Mouse (Mus musculus): Measurements from ENCODE around the gene Tmem135. TPM values are rescaled to one million over a fixed set of nuclear protein-coding genes. Genes with fewer than 3 reads are reported as not detected.

Gene Tmem135
- total and polyA plus RNA-seq, 3 experiments, result 18.0 to 31.0 (median 30.0) TPM

GRCm38 (mm10) chr7:89365135-89365880, 38.7 kb downstream of the Tmem135 start:
- H3K4me3 ChIP-seq (replicated peaks in 1 of 3; ENCODE audit: low read depth in 2 of 3, low read length in 2 of 3, poor library complexity in 1 of 3), result no peak overlapping the region
- no peak overlapping the region for H3K9ac ChIP-seq (ENCODE audit: insufficient read depth, low read depth)
- DNase-seq (ENCODE audit: extremely low read depth), result no peak
- no peak for TF ChIP-seq USF1 (IDR thresholded peaks at IDR 0.05; ENCODE audit: low read depth, low read length)
- no peak for TF ChIP-seq GABPA (IDR thresholded peaks at IDR 0.05; ENCODE audit: insufficient replicate concordance, low read depth, low read length)
- TF ChIP-seq JUND (conservative IDR thresholded peaks at IDR 0.05; ENCODE audit: low read depth, low read length), result no peak
- TF ChIP-seq CHD1 (IDR thresholded peaks at IDR 0.05; ENCODE audit: low read depth, low read length), result no peak
- no peak for TF ChIP-seq ELF1 (IDR thresholded peaks at IDR 0.05; ENCODE audit: low read depth, low read length)
- TF ChIP-seq SMC3 (IDR thresholded peaks at IDR 0.05; ENCODE audit: low read depth, low read length), result no peak
- no peak for TF ChIP-seq UBTF (IDR thresholded peaks at IDR 0.05; ENCODE audit: low read depth, low read length)
- no peak for TF ChIP-seq MAFK (IDR thresholded peaks at IDR 0.05; ENCODE audit: insufficient replicate concordance, low read length)
- no peak for TF ChIP-seq MYC (IDR thresholded peaks at IDR 0.05; ENCODE audit: low read depth, low read length)
- TF ChIP-seq ZMIZ1 (IDR thresholded peaks at IDR 0.05; ENCODE audit: low read depth, low read length), result no peak
- no peak overlapping the region for H3K27ac ChIP-seq (ENCODE audit: insufficient read depth, low read depth)
- dilution Hi-C loops (cut with MboI; ENCODE audit: extremely low pct_ligation_motif_present, extremely low pct_unique_long_range_greater_than_20kb, low sequenced_read_pairs) (no loop called here), in situ Hi-C loops (cut with MboI; ENCODE audit: low pct_ligation_motif_present, low pct_unique_long_range_greater_than_20kb, low sequenced_read_pairs) (loop anchor here (10.0 kb wide), 1 partner anchor 59 kb away; no protein-coding TSS in a partner anchor)
- no peaks in the 10 kb centered on the region for H3K27me3 ChIP-seq (replicated peaks)
- no peaks in the 10 kb centered on the region for H3K79me2 ChIP-seq (replicated peaks; ENCODE audit: control insufficient read depth, extremely low read depth, insufficient read depth, poor library complexity, severe bottlenecking)
- no peaks in the 10 kb centered on the region for H3K36me3 ChIP-seq (replicated peaks in 1 of 2; ENCODE audit: control insufficient read depth in 1 of 2, insufficient read depth in 1 of 2, low read length in 1 of 2)
- H3K4me1 ChIP-seq (ENCODE audit: control insufficient read depth in 1 of 2, insufficient read depth in 2 of 2), result no peaks in the 10 kb centered on the region
- no peak overlapping the region for H3K4me2 ChIP-seq (ENCODE audit: insufficient read depth, low read depth, poor library complexity, severe bottlenecking)
- H3K9me3 ChIP-seq (replicated peaks; ENCODE audit: low read length), result no peaks in the 10 kb centered on the region

GRCm38 (mm10) chr7:89363975-89364374, 40.0 kb downstream of the Tmem135 start:
- H3K27me3 ChIP-seq (replicated peaks), result no peaks in the 10 kb centered on the region
- TF ChIP-seq TCF12 (IDR thresholded peaks at IDR 0.05; ENCODE audit: low read depth, low read length), result no peak
- no peak for TF ChIP-seq PAX5 (IDR thresholded peaks at IDR 0.05; ENCODE audit: low read length)
- H3K79me2 ChIP-seq (replicated peaks; ENCODE audit: control insufficient read depth, extremely low read depth, insufficient read depth, poor library complexity, severe bottlenecking), result no peaks in the 10 kb centered on the region
- H3K9ac ChIP-seq (ENCODE audit: insufficient read depth, low read depth), result no peak overlapping the region
- H3K9me3 ChIP-seq (replicated peaks; ENCODE audit: low read length), result no peaks in the 10 kb centered on the region
- H3K4me3 ChIP-seq (replicated peaks in 1 of 3; ENCODE audit: low read depth in 2 of 3, low read length in 2 of 3, poor library complexity in 1 of 3), result no peak overlapping the region
- no peak for DNase-seq (ENCODE audit: extremely low read depth)
- dilution Hi-C loops (cut with MboI; ENCODE audit: extremely low pct_ligation_motif_present, extremely low pct_unique_long_range_greater_than_20kb, low sequenced_read_pairs), result no loop called here
- no peak overlapping the region for H3K4me2 ChIP-seq (ENCODE audit: insufficient read depth, low read depth, poor library complexity, severe bottlenecking)
- H3K36me3 ChIP-seq (replicated peaks in 1 of 2; ENCODE audit: control insufficient read depth in 1 of 2, insufficient read depth in 1 of 2, low read length in 1 of 2), result no peaks in the 10 kb centered on the region
- no peak overlapping the region for H3K27ac ChIP-seq (ENCODE audit: insufficient read depth, low read depth)
- in situ Hi-C loops (cut with MboI; ENCODE audit: low pct_ligation_motif_present, low pct_unique_long_range_greater_than_20kb, low sequenced_read_pairs), result loop anchor here (10.0 kb wide), 1 partner anchor 61 kb away; no protein-coding TSS in a partner anchor
- H3K4me1 ChIP-seq (ENCODE audit: control insufficient read depth in 1 of 2, insufficient read depth in 2 of 2), result no peaks in the 10 kb centered on the region

- TF ChIP-seq KAT2A (IDR thresholded peaks at IDR 0.05; ENCODE audit: insufficient replicate concordance, low read length), result no peak
- TF ChIP-seq PAX5 (IDR thresholded peaks at IDR 0.05; ENCODE audit: low read length), result no peak
- no peak for TF ChIP-seq HCFC1 (IDR thresholded peaks at IDR 0.05; ENCODE audit: low read depth, low read length)
- TF ChIP-seq GABPA (IDR thresholded peaks at IDR 0.05; ENCODE audit: insufficient replicate concordance, low read depth, low read length), result no peak
- in situ Hi-C loops (cut with MboI; ENCODE audit: low pct_ligation_motif_present, low pct_unique_long_range_greater_than_20kb, low sequenced_read_pairs) (loop anchor here (10.0 kb wide), 1 partner anchor 192 kb away; no protein-coding TSS in a partner anchor), dilution Hi-C loops (cut with MboI; ENCODE audit: extremely low pct_ligation_motif_present, extremely low pct_unique_long_range_greater_than_20kb, low sequenced_read_pairs) (no loop called here)
- no peak overlapping the region for H3K4me2 ChIP-seq (ENCODE audit: insufficient read depth, low read depth, poor library complexity, severe bottlenecking)
- H3K9ac ChIP-seq (ENCODE audit: insufficient read depth, low read depth), result no peak overlapping the region
- no peak overlapping the region for H3K27ac ChIP-seq (ENCODE audit: insufficient read depth, low read depth)
- no peaks in the 10 kb centered on the region for H3K36me3 ChIP-seq (replicated peaks in 1 of 2; ENCODE audit: control insufficient read depth in 1 of 2, insufficient read depth in 1 of 2, low read length in 1 of 2)
- H3K79me2 ChIP-seq (replicated peaks; ENCODE audit: control insufficient read depth, extremely low read depth, insufficient read depth, poor library complexity, severe bottlenecking), result no peaks in the 10 kb centered on the region
- no peaks in the 10 kb centered on the region for H3K9me3 ChIP-seq (replicated peaks; ENCODE audit: low read length)
- H3K27me3 ChIP-seq (replicated peaks), result peaks cover 2% of the 10 kb centered on the region
- no peaks in the 10 kb centered on the region; a peak in 1 of 4 replicates for H3K4me1 ChIP-seq (ENCODE audit: control insufficient read depth in 1 of 2, insufficient read depth in 2 of 2)
- DNase-seq (ENCODE audit: extremely low read depth), result no peak
- no peak overlapping the region for H3K4me3 ChIP-seq (replicated peaks in 1 of 3; ENCODE audit: low read depth in 2 of 3, low read length in 2 of 3, poor library complexity in 1 of 3)
Measured at GRCm38 (mm10) chr7:89356307-89356706, 47.7 kb downstream of the Tmem135 start.

Measured in CH12.LX (cell line).